ENCODE assay signal across 9 mouse cellular contexts in genomic region chr3:103967231-103967630, GRCm38 (mm10). TPM values are rescaled to one million over a fixed set of nuclear protein-coding genes. Genes with fewer than 3 reads are reported as not detected.
DNase-seq lines count a peak whose midpoint lies in the region; ATAC-seq and TF ChIP-seq lines count a peak whose summit lies in the region.
"Had no signal": no experiment of that assay in that cellular context is flagged by ENCODE, and none has a peak within 500 bp of the region (broad histone marks: within the 10 kb centered on the region; RNA-seq: fewer than 3 reads in every experiment).

No protein-coding gene starts in this region.

- no peak for ATAC-seq in embryonic facial prominence, embryonic 13.5 days (ENCODE audit: insufficient number of reproducible peaks, insufficient read depth, low FRiP score, low TSS enrichment, low read depth)
- no peak for ATAC-seq in intestine, embryonic 16.5 days
- ATAC-seq in neural tube, embryonic 13.5 days (ENCODE audit: low read depth): no peak
- ATAC-seq in megakaryocyte progenitor cell, adult 5-6 weeks (replicated peaks; ENCODE audit: poor library complexity): no peak

- H3K4me1 ChIP-seq in embryonic facial prominence, embryonic 13.5 days: peaks cover 14% of the 10 kb centered on the region
- H3K4me1 ChIP-seq in intestine, embryonic 16.5 days (ENCODE audit: control insufficient read depth, insufficient read depth, low read length): peaks cover 12% of the 10 kb centered on the region
- H3K4me1 ChIP-seq in neural tube, embryonic 13.5 days (replicated peaks): peaks cover 31% of the 10 kb centered on the region

- no peak for TF ChIP-seq CTCF in left cerebral cortex, adult 2 months (IDR thresholded peaks at IDR 0.05)

- no peak for DNase-seq in left cerebral cortex, adult 2 months (ENCODE audit: extremely low spot score in 1 of 2, low spot score in 2 of 2)
- no peak for DNase-seq in left cerebral cortex, adult 9 months (ENCODE audit: low spot score in 2 of 2)
- DNase-seq in spleen, postnatal 14 days (ENCODE audit: low spot score in 2 of 2): no peak
- no peak for DNase-seq in left cerebral cortex, adult 8-10 months (ENCODE audit: low spot score in 2 of 2)
- DNase-seq: gastrocnemius, postnatal 25 days had no signal

- no peaks in the 10 kb centered on the region for H3K27me3 ChIP-seq in embryonic facial prominence, embryonic 13.5 days
- H3K27me3 ChIP-seq in intestine, embryonic 16.5 days (replicated peaks; ENCODE audit: control insufficient read depth, insufficient read depth, low read length): no peaks in the 10 kb centered on the region
- H3K27me3 ChIP-seq in neural tube, embryonic 13.5 days: no peaks in the 10 kb centered on the region

- H3K9me3 ChIP-seq in embryonic facial prominence, embryonic 13.5 days: no peaks in the 10 kb centered on the region
- no peaks in the 10 kb centered on the region for H3K9me3 ChIP-seq in intestine, embryonic 16.5 days (ENCODE audit: control insufficient read depth, low read length)
- no peaks in the 10 kb centered on the region for H3K9me3 ChIP-seq in neural tube, embryonic 13.5 days

- WGBS in embryonic facial prominence, embryonic 13.5 days: 10% methylated on average over 2 of the region's 2 CpGs
- WGBS in intestine, embryonic 16.5 days: 30% methylated on average over 2 of the region's 2 CpGs
- WGBS in neural tube, embryonic 13.5 days: 23% methylated on average over 2 of the region's 2 CpGs

- H3K9ac ChIP-seq in embryonic facial prominence, embryonic 13.5 days: peak overlapping the region; percentile 91
- H3K9ac ChIP-seq in intestine, embryonic 16.5 days (ENCODE audit: low read depth, low read length): peak overlapping the region; percentile 87
- H3K9ac ChIP-seq in neural tube, embryonic 13.5 days: peak overlapping the region; percentile 97

- peaks cover 22% of the 10 kb centered on the region for H3K36me3 ChIP-seq in embryonic facial prominence, embryonic 13.5 days
- H3K36me3 ChIP-seq in intestine, embryonic 16.5 days (ENCODE audit: control insufficient read depth, insufficient read depth, low read length): 0 out of 2 replicates have a peak, but pooled peaks cover 2% of the 10 kb centered on the region
- H3K36me3 ChIP-seq in neural tube, embryonic 13.5 days: peaks cover 26% of the 10 kb centered on the region

- peak overlapping the region; percentile 84 for H3K4me2 ChIP-seq in embryonic facial prominence, embryonic 13.5 days
- peak overlapping the region; percentile 83 for H3K4me2 ChIP-seq in intestine, embryonic 16.5 days (ENCODE audit: low read depth, low read length)
- peak overlapping the region; percentile 81 for H3K4me2 ChIP-seq in neural tube, embryonic 13.5 days

- intact Hi-C loops in left cerebral cortex, adult 2 months (cut with DNase I): loop anchor here (5.0 kb wide), 2 partner anchors 160 to 475 kb away; partner anchors contain the start of genes Ap4b1, Dclre1b and Gm43064

- peak overlapping the region; percentile 97 for H3K4me3 ChIP-seq in left cerebral cortex, adult 2 months
- H3K4me3 ChIP-seq in embryonic facial prominence, embryonic 13.5 days: peak overlapping the region; percentile 99
- H3K4me3 ChIP-seq in intestine, embryonic 16.5 days (ENCODE audit: low read length): peak overlapping the region; percentile 96
- H3K4me3 ChIP-seq in neural tube, embryonic 13.5 days: peak overlapping the region; percentile 87

- peak overlapping the region; percentile 96 for H3K27ac ChIP-seq in left cerebral cortex, adult 2 months
- H3K27ac ChIP-seq in embryonic facial prominence, embryonic 13.5 days: peak overlapping the region; percentile 96
- no peak overlapping the region; the same call in 1 of the 2 replicates for H3K27ac ChIP-seq in intestine, embryonic 16.5 days (ENCODE audit: low read length)
- peak overlapping the region; percentile 98 for H3K27ac ChIP-seq in neural tube, embryonic 13.5 days (replicated peaks)

RNA-seq across cellular contexts. Expression of gene Phtf1, which starts 0.7 kb away (rescaled TPM):
- 10 to 100 TPM; 43.4 to 48.1 TPM for total RNA-seq in left cerebral cortex, adult 2 months (2021)
- polyA plus RNA-seq in embryonic facial prominence, embryonic 13.5 days (2015; fragmentation: Nextera tagmentation; extraction: Ambion mirVana): 38.4 and 39.5 TPM in 2 replicates
- 12.7 and 13.5 TPM in 2 replicates for polyA plus RNA-seq in intestine, embryonic 16.5 days (2015; fragmentation: Nextera tagmentation; extraction: Ambion mirVana)
- polyA plus RNA-seq in neural tube, embryonic 13.5 days (2015; fragmentation: Nextera tagmentation; extraction: Ambion mirVana): 28.6 and 30.4 TPM in 2 replicates
- total RNA-seq in megakaryocyte progenitor cell, adult 5-6 weeks (2015): 18.8 and 20.3 TPM in 2 replicates
- 27.3 and 32.7 TPM in 2 replicates for total RNA-seq in megakaryocyte progenitor cell, adult 5-6 weeks (2017)
- 10 to 100 TPM; 40.9 to 44.9 (median 43.4) TPM for total RNA-seq in left cerebral cortex, adult 8-10 months (2022)

RNA-seq across cellular contexts. Expression of gene Rsbn1, which starts 53.3 kb away (rescaled TPM):
- total RNA-seq in left cerebral cortex, adult 2 months (2021): 10 to 100 TPM; 23.3 to 26.7 TPM
- polyA plus RNA-seq in embryonic facial prominence, embryonic 13.5 days (2015; fragmentation: Nextera tagmentation; extraction: Ambion mirVana): 12.9 and 14.6 TPM in 2 replicates
- 6.3 and 7.1 TPM in 2 replicates for polyA plus RNA-seq in intestine, embryonic 16.5 days (2015; fragmentation: Nextera tagmentation; extraction: Ambion mirVana)
- polyA plus RNA-seq in neural tube, embryonic 13.5 days (2015; fragmentation: Nextera tagmentation; extraction: Ambion mirVana): 19.4 and 19.8 TPM in 2 replicates
- total RNA-seq in megakaryocyte progenitor cell, adult 5-6 weeks (2015): 56.7 and 62.2 TPM in 2 replicates
- total RNA-seq in megakaryocyte progenitor cell, adult 5-6 weeks (2017): 52.8 and 57.6 TPM in 2 replicates
- 10 to 100 TPM; 22.6 to 27.1 (median 23.5) TPM for total RNA-seq in left cerebral cortex, adult 8-10 months (2022)
